Mouse (Mus musculus) cerebellum, postnatal 10 days (tissue): ENCODE results near the gene Bicd2.

Source experiments
- DNase-seq, 2 experiments: peaks; one replicate each; pipeline ENCODE4 v3.0.0; 2021; ENCODE audit warnings: mixed read lengths in 2 of 2

Gene Bicd2

DNA sequence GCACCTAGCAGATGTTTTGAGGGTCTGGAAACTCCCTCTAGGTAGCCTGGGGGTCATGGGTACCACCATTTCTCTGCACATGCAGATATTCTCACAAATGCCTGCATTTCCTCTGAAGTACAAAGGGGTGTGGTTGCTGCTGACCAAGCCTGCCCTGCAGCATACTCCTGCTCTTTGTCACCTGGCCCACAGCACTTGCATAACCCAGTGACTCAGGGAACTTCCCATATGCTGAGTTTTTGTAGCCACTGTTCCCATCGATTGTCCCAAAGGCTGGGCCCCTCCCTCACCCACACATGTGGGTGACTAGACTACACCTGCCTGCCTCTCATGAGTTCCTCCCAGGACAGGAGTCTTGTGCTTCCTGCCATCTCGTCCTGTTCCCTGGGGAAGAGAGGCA is 61.2 kb downstream of the Bicd2 start:
- DNase-seq = no peak

DNA sequence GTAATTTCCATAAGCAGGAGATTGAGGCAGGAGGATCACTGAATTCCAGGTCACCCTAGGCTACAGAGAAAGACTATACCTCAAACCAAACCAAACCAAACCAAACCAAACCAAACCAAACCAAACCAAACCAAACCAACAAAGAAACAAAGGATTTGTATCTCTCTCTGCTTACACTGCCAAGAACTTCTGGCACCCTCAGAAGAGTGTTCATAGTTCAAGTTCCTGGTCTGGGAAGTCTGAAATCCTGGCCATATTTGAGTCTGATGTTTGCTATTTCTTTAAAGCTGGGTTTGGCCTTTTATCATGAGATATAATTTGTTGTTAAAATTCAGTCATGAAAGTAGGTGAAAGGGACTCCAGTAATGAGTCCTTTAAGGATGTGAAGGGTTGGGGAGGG is 66.4 kb downstream of the Bicd2 start:
- no peak for DNase-seq

DNA sequence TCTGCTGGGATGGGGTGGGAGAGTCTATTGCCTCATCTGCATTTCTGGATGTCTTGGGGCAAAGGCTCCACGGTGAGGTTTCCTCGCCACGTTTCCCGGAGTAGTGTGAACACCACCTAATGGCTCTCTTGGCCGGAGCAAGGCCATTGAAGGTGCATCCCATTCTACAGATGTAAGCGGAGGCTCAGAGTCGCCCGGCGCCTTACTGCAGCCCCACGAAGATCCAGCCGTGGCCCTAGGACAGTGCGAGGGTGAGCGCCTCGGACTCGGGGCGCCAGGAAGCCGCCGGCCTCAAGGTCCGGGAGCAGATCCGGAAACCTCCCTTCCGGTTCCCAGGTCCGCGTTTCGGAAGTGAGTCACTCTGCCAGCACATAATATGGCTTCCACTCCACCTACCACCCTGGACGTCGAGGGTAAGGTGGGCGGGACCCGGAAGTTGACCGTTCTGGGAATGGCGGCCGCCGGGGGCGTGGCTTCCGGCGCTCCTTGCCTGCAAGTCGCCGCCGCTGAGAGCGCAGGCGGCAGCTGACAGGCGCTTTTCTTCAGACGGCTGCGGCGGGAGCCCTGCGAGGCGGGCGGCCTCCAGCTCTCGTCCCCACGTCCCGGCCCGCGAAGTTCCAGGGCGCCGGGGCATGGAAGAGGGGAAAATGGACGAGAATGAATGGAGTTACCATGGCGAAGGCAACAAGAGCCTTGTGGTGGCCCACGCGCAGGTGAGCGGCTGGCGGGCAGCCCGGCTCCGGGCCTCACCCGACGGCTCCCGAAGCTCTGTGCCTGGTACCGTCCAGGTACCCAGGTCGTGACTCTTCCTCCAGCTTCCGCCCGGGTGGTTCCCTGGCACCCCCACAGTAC is 79.6 kb downstream of the Bicd2 start, which contains the start of gene Ippk:
Gene Ippk (plus strand): TSS at position 496 of the 852 bp plus-strand sequence.
- peak; percentile 99 for DNase-seq

DNA sequence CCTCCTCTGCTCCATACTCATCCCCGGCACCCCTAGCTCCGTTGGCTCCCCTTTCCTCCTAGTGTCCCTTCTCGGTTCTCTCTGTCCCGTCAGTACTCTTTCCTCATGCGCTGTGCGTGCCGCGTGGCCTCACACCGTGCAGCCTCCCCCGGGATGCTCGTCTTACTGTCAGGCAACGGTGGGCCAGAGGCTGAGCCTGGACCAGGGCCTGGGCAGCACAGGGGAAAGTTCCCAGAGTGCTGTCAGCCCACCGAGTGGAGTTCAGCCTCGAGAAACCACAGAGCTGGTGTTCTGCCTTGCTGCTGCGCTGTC is 80.2 kb downstream of the Bicd2 start:
- DNase-seq = no peak

DNA sequence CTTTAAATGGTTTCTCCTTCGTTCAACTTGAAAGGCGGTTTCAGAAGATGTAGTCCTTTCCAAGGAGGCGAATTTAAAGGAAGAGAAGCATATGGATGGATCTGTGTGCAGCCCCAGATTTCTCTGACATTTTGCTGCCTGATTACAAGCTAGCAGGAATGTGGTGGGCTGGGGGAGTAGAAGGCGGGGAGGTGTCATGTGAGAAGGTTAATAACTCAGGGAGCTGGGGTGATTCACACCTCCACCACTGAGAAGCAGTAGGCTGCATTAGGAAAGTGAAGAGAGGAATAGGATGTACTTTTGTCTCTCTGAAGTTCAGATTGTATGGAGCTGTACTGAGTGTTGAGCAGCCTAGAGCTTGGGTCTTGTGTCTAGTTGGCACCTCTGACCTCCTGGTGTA is 80.6 kb downstream of the Bicd2 start:
- no peak for DNase-seq

DNA sequence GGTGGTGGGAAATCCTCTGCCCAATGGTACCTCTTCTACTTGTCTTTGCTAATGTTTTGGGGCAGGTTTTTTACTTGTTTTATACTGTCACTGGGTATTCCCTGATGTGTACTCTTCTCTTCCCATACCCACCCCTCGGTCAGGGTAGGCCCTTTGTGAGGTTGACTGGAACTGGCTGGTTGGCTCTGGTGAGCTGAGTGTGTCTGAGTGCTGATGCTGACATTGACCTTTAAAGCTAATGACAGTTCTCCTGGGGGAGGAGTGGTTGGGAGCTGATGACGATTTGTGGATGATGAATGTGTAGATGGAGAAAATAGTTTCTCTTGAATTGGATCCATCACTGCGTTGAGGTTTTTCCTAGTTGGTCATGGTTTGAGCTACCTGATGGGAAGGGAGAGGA is 85.4 kb downstream of the Bicd2 start:
- DNase-seq = no peak

DNA sequence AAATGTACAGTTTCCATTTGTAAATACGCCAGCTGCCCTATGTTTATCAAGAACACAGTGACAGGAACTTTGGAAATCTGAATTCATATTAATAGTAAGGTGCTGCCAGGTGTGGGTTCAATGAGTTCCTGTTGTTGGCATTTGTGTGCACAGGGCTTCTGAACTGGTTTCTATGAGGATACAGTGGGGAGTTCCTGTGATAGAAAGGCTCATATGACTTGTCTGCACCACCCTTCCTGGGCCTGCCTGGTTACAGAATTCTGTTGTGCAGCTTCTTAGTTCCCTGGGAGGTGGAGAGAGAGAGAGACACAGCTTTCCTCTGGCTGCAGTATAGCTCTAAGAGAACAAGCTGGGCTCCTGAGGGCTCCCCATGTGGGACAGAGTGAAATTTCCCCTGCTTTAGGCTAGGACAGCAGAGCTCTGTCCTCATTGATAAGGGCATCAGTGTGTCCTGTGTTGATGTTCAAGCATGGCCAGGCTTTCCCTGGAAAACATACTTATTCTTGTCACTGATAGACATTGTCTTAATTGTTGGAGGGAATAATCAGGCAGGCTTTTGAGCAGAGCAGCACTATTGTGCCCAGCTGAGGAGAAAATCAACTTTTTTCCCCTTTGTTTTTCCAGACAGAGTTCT is 86.8 kb downstream of the Bicd2 start:
- DNase-seq = no peak

DNA sequence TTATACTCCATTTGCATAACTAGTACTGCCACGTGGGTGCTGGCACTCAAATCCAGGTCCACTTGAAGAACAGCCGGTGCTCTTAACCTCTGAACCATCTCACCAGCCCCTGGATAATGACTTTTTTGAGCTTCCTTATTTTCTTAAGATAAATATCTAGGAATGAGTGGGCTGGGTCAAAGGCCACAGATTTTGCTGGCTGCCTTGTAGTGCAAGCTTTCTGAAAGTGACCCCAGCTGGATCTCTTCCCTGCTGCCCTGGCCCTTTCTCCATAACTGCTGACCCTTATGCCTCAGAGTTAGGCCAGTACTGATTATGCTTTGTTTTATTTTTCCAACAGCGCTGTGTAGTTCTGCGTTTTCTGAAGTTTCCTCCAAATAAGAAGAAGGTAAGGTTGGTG is 89.1 kb downstream of the Bicd2 start:
- no peak for DNase-seq

DNA sequence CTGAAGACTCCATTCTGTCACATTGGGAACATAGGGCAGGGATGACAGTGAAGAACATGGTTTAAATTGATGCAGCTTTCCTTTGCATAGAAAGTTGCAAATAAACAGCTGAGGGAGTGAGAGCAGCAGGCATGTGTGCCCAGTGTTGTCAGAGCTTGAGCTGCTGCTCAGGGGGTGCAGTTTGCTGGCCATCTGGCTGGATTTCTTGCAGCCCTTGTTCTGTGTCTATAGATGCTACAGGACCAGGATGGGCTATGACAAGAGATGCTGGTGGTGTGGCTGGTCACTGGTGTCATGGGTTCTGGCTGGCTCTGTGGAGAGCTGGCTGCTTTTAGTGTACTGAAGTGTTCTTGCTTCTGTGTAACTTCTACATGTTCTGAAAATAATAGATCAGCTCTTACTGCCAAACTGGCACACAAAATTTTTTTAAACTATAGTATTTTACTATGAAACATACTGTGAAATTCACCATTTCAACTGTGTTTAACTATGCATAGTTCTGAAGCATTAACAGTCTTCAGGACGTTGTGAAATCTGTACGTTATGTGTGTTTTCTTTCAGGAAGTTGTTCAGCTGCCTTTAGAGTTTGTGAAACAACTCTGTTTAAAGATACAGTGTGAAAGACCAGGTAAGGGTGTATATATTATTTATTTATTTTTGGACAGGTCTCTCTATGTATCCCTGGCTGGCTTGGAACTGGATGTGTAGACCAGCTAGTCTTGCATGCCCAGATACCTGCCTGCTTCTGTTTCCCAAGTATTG is 92.1 kb downstream of the Bicd2 start:
- DNase-seq = no peak

DNA sequence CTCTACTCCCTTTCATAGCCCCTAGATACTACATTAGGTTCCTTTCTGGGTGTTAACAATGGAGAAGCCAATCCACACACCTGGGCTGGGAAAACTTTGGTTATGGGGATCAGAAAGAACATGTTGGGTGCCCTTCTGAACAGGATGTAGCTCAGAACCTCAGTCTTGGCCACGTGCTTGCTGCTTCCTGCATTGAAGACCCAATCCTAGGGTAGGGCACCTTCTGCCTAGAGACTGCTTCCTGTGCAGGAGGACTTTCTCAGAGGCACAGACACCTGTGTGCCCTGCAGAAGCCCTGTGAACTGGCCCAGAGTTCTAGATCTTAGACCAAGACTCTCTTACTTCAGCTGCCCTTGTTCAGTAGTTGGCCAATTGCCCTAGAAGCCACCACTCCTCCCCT is 94.4 kb downstream of the Bicd2 start:
- DNase-seq = no peak

DNA sequence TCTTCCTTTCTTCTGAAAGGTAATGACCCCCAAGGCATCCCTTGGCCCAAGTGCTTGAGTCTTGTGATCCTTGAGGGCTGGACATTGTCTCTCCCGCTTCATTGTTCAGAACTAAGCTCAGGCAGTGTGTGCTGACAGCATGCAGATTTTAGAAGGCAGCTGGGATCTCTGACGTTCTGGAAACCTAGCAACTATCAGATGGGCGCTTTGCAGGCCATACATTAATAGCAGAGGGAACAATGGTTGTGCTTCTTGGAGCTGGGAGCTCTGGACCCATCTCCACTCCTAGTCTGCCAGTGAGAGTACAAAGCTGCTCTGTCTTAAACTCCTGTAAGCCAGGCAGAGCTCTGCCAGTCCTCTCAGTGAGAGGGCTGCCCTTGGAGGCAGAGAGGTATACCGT is 94.8 kb downstream of the Bicd2 start:
- DNase-seq = no peak
